Mouse (Mus musculus) urinary bladder, adult 18-20 months (tissue): ENCODE measurements around the gene Fam71d.

Experiments
- DNase-seq, 2 experiments: peaks; one replicate each; pipeline ENCODE4 v3.0.0; 2022; ENCODE audit warnings: low spot score in 2 of 2, mixed read lengths in 2 of 2

The Fam71d gene

GRCm38 (mm10) chr12:78691325-78691724, at the start of gene Fam71d:
Gene Fam71d, plus strand, starts transcription at chr12:78691535.
- DNase-seq, result no peak

DNA sequence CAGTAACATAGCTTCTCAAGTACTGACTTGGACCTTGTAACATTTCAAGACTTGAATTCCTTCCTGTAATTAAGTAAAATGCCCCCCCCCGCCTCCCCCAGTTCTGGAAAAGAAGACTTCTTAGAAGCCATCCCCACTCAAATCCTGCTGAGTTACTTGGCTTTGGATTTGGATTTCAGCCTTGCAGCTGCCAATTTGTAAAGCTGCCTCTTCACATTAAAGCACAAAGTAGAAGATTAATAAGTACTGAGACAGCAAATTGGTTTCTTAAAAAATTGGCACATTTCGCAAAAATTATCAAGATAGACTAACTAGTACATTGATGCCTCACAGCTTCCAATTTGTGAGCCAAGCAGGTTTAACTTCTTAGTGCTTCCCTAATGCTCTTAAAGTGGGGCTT, 47.6 kb upstream of the Fam71d start:
- no peak for DNase-seq

GRCm38 (mm10) chr12:78645282-78645681, 46.1 kb upstream of the Fam71d start:
- no peak for DNase-seq

- no peak for DNase-seq
Observed at GRCm38 (mm10) chr12:78659718-78660304, 31.5 kb upstream of the Fam71d start.

DNA sequence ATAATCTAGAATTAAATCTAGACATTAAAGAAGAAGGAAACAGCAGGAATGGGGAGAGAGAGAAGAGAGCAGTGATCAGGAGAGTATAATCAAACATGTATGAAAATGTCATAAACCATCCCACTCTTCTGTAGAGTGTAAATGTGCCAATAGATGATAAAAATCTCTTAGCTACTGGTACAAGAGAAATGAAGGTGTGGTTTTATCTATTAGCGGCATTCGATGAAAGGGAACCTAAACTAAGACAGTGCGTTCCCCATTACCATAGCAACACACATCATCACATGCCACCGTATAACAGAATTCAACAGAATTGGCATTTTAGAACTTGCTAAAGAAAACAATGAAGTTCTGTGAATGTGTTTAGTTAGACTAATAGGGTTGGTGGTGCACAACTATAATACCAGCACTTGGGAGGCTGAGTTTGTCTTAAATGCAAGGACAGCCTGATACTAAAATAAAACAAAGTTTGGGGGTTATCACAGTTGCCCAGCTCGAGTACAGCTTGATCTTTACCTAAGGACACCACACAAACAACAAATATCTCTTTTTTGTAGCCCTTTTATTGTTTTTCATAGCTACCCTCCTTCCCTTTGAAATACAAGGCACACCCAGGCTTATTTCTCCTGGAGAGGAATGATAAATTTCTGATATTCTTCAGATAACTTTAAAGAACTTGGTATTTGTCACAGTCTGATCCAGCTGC, 13.1 kb upstream of the Fam71d start:
- DNase-seq, result no peak

DNA sequence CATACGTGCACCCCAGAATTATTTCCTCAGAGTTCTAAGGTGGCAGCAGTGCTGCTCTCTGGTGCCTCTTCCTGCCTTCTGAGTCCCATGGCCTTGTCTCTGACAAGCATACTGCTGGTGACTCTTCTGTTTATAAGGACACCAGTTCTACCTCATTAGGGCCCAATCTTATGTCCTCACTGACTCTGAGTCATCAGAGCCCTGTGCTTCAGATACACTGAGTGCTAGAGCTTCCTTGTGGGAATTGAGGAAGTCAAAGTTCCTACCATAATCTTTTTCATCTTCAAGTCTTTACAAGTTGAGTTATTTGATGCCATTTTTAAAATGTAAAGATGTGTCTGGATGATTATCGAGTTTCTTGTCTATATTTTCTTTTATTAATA, 12.5 kb upstream of the Fam71d start:
- DNase-seq, result no peak

DNA sequence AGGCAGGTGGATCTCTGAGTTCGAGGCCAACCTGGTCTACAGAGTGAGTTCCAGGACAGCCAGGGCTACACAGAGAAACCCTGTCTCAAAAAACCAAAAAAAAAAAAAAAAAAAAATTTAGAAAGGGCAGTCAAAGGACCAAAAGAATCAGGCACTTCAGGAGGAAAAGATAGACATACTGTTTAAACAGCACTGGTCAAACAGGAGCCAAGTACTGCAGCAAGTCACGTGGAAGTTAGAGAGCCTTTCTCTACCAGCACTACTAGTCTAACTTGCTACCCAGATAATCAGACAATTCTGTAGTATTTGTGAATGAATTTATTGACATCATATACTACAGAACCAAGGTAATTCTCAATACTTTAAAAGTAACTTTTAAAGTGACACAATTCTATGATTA, 10.3 kb upstream of the Fam71d start:
- DNase-seq, result no peak

GRCm38 (mm10) chr12:78682279-78682678, 9.1 kb upstream of the Fam71d start:
- DNase-seq, result no peak

DNA sequence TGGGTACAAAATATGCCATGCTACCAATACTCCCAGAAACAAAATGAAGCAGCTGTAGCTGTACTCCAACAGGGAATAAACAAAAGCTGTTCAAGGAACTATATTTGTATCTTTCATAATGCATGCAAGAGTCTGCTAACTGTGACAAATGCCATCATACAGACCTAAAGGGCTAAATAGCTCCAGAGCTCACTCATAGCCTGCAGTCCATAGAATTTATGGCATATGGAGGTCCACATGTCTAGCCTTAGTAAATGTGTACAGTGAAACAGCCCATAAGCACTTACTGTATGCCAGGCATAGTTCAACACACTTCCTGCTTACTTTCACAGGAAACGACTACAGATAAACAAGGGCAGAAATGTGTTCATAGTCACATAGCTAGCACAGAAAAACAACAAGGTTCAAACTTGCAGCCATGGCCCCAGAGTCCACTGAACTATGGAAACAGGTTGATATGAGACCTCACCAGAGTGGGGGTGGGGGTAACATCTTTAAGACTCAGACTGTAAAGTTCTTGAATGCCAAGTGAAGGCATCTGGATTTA, 5.6 kb upstream of the Fam71d start:
- DNase-seq, result no peak

DNA sequence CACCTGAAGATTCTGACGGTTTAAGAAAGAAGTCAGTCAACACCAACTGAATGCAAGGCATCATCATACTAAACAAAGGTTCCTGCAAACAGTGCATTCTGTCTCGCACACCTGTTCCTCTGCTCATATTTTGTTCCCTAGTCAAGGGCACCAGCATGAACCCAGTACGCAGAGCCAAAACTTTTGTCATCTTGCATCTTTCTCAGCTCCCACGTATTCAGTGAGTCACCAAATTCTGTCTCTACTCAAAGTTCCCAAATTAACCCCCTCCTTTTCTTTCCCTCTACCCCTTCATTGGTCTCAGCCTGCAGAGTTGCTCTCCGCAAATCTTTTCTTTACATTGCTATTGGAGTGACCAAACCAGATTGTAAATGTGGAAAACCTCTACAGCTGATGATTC, 2.5 kb upstream of the Fam71d start:
- no peak for DNase-seq

DNA sequence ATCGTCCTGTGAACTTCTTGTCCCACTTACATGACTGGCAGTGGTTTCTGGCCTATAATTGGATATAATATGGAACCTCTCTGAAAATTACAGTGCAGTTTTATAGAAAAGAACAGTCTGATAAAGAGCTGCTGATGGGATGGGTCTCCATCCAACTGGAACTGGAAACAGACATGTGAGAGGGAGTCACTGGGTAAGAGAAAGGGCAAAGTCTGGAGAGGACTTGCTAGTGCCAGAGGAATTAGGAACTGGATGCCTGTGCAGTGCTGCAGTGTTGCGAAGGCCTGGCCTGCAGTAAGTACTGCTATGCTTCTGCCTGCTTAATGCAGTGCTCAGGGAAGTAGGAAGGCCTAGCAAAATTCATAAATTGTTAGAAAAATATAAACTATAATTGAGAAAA, 1.9 kb downstream of the Fam71d start:
- DNase-seq, result no peak

- no peak for DNase-seq
Observed at GRCm38 (mm10) chr12:78717783-78718182, 26.4 kb downstream of the Fam71d start.

DNA sequence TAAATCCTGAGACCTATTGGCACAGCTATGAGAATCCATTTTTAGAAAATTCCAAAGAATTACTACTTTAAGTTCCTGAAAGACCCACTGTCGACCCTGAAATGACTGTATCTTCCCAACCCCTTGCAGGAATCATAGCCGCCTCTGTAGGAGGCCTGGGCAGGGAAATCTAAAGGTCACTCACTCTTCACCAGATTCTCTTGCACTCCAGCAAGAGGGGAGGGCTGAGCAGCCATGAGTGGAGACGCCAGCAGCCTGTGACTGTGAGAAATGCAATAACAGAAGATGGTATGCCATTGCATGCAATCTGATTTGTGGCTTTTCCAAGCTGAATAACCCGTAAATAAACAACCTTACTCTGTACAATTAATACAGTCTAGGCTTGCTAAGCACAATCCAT, 36.4 kb downstream of the Fam71d start:
- no peak for DNase-seq

- no peak for DNase-seq
Observed at GRCm38 (mm10) chr12:78739633-78740032, 48.3 kb downstream of the Fam71d start.

GRCm38 (mm10) chr12:78740289-78740688, 49.0 kb downstream of the Fam71d start:
- no peak for DNase-seq

- no peak for DNase-seq
Observed at GRCm38 (mm10) chr12:78746226-78746625, 54.9 kb downstream of the Fam71d start.

- no peak for DNase-seq
Observed at GRCm38 (mm10) chr12:78747406-78747805, 56.1 kb downstream of the Fam71d start.

- no peak for DNase-seq
Observed at GRCm38 (mm10) chr12:78748113-78748512, 56.8 kb downstream of the Fam71d start.

DNA sequence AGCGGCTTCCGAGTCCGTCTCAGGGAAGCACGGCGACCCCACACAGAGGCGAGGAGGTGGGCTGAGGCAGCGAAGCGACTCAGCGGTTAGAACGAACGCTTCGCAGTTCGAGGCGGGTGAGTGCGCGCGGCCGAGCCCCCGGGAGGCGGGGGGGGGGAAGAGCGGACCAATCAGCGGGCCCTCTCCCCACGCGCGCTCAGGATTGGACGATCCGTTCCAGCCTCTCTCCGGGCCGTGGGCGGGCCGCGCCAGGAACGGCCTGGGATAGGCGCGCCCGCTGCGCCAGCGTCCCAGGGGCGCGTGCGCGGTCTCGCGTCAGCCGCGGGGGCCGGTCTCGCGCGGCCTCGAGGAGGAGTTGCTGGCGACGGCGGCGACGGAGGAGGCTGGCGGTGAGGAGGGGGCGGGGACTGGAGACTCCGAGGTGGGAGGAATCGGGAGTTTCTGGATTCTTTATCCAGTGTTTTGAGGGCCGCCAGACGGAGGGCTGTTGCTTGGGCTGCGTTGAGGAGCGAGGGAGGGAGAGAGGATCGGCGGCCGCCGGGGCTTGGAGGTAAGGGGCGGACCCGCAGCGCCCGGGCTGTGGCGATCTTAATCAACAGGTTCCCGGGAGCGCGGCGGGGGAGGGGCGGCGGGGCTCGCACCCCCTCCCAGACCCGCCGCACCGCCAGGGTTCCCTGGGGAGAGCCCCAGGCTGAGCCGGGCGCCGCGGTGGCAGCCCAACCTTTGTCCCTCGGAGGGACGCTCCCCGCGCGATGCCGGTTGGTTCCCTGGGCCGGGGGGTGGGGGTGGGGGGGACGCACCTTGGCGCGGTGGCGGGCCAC, 57.4 kb downstream of the Fam71d start, which contains the start of gene Mpp5:
Gene Mpp5, plus strand, starts transcription at position 351 of the 821 bp plus-strand sequence.
- DNase-seq, result peak; percentile 86 to 96

GRCm38 (mm10) chr12:78749378-78749801, 58.1 kb downstream of the Fam71d start:
- peak; percentile 53 to 68 for DNase-seq

- no peak for DNase-seq
Observed at GRCm38 (mm10) chr12:78761979-78762378, 70.6 kb downstream of the Fam71d start.

DNA sequence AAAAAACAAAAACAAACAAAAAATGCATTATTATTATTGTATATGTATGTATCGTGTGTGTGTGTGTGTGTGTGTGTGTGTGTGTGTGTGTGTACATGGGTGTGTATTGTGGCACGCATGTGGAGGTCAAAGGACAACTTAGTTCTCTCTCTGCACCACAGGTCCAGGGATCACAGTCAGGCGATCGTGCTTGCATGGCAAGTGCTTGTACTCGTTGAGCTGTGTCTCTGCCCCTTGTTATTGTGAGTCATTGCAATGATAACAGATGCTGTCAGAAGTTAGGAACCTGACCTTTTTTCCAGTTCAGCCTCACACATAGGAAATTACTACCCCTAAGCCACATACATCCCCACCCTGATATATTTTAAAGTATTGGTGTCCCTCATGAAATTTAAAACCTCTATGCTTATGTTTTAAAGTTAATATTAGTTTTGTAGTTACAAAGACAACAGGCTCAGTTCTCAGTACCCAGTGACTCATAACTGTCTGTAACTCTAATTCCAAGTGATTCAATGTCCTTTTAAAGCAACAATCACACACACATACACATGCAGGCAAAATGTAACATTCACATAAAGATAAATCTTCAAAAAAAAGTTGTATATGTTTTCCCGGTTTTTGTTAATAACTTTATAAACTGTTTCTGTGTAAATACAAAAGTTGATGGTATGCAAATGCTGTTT, 77.8 kb downstream of the Fam71d start:
- DNase-seq, result peak in 1 of 2 experiments; percentile 11
